Mouse (Mus musculus): Measurements from ENCODE around the gene Baiap2l1. TPM values are rescaled to one million over a fixed set of nuclear protein-coding genes. Genes with fewer than 3 reads are reported as not detected.

The Baiap2l1 gene
- polyA plus RNA-seq, 1 experiment from 2014 or later = 11.0 TPM

GRCm38 (mm10) chr5:144245592-144245991, 112.3 kb downstream of the Baiap2l1 start:
- Histone ChIP-seq H3K4me1 (ENCODE audit: control insufficient read depth in 2 of 2, insufficient read depth in 2 of 2, low read length in 2 of 2) (peaks cover 5 to 13% of the 10 kb centered on the region in 2 experiments; a peak in 2 of 4 replicates), H3K27ac (replicated peaks in 1 of 2; ENCODE audit: control insufficient read depth in 1 of 2, insufficient read depth in 1 of 2, low read depth in 2 of 2, low read length in 2 of 2) (no peak overlapping the region), H3K9ac (ENCODE audit: low read length) (no peak overlapping the region), H3K4me2 (ENCODE audit: low read length) (no peak overlapping the region), H3K36me3 (ENCODE audit: control insufficient read depth, insufficient read depth, low read length) (no peaks in the 10 kb centered on the region), H3K4me3 (ENCODE audit: control insufficient read depth in 1 of 2, insufficient read depth in 1 of 2, low read depth in 1 of 2, low read length in 2 of 2) (no peak overlapping the region), H3K9me3 (ENCODE audit: control insufficient read depth, low read length) (no peaks in the 10 kb centered on the region), H3K27me3 (ENCODE audit: control insufficient read depth, insufficient read depth, low read length) (no peaks in the 10 kb centered on the region)
- WGBS = 64% methylated on average over 2 of the region's 2 CpGs
- ATAC-seq (ENCODE audit: insufficient number of reproducible peaks, insufficient read depth, low FRiP score, low read depth) = no peak

GRCm38 (mm10) chr5:144243901-144244487, 113.9 kb downstream of the Baiap2l1 start, which contains the start of gene Bri3:
Bri3 (plus strand) TSS chr5:144244437.
- Histone ChIP-seq H3K4me3 (ENCODE audit: control insufficient read depth in 1 of 2, insufficient read depth in 1 of 2, low read depth in 1 of 2, low read length in 2 of 2) (no peak within 1 kb of the TSS), H3K9ac (ENCODE audit: low read length) (no peak within 1 kb of the TSS), H3K4me2 (ENCODE audit: low read length) (no peak within 1 kb of the TSS), H3K4me1 (ENCODE audit: control insufficient read depth in 2 of 2, insufficient read depth in 2 of 2, low read length in 2 of 2) (peaks cover 5 to 13% of the 10 kb centered on the region in 2 experiments; a peak in 2 of 4 replicates), H3K27me3 (ENCODE audit: control insufficient read depth, insufficient read depth, low read length) (no peaks in the 10 kb centered on the region), H3K9me3 (ENCODE audit: control insufficient read depth, low read length) (no peaks in the 10 kb centered on the region), H3K27ac (replicated peaks in 1 of 2; ENCODE audit: control insufficient read depth in 1 of 2, insufficient read depth in 1 of 2, low read depth in 2 of 2, low read length in 2 of 2) (no peak within 1 kb of the TSS), H3K36me3 (ENCODE audit: control insufficient read depth, insufficient read depth, low read length) (no peaks in the 10 kb centered on the region)
- ATAC-seq (ENCODE audit: insufficient number of reproducible peaks, insufficient read depth, low FRiP score, low read depth) = no peak
- WGBS = 86% methylated on average over 7 of the region's 7 CpGs

DNA sequence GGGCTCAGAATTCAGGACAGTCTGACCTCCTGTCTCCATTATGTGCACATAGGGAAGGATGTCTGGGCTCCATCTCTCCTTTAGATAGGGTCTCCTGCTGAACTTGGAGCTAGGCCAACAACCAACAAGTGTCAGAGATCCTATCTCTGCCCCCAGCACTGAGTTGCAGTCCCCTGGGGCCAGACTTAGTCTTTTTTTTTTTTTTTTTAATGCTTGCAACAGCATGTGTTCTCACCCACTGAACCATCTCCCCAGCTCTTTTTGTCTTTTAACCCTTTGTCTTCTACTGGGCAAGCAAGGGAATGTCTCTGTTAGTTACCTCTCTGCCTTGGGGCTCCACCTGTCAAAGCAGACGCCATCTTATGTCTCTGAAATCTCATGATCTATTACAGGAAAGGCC, 118.9 kb downstream of the Baiap2l1 start:
- H3K27me3 ChIP-seq (ENCODE audit: control insufficient read depth, insufficient read depth, low read length) = no peaks in the 10 kb centered on the region
- H3K9me3 ChIP-seq (ENCODE audit: control insufficient read depth, low read length) = no peaks in the 10 kb centered on the region
- no peak overlapping the region for H3K9ac ChIP-seq (ENCODE audit: low read length)
- no peaks in the 10 kb centered on the region for H3K36me3 ChIP-seq (ENCODE audit: control insufficient read depth, insufficient read depth, low read length)
- no peak overlapping the region for H3K27ac ChIP-seq (replicated peaks in 1 of 2; ENCODE audit: control insufficient read depth in 1 of 2, insufficient read depth in 1 of 2, low read depth in 2 of 2, low read length in 2 of 2)
- ATAC-seq (ENCODE audit: insufficient number of reproducible peaks, insufficient read depth, low FRiP score, low read depth) = no peak
- H3K4me3 ChIP-seq (ENCODE audit: control insufficient read depth in 1 of 2, insufficient read depth in 1 of 2, low read depth in 1 of 2, low read length in 2 of 2) = no peak overlapping the region
- H3K4me1 ChIP-seq (ENCODE audit: control insufficient read depth in 2 of 2, insufficient read depth in 2 of 2, low read length in 2 of 2) = peaks cover 5 to 6% of the 10 kb centered on the region in 2 experiments; a peak in 1 of 4 replicates
- 79% methylated on average over 1 of the region's 1 CpGs for WGBS
- no peak overlapping the region for H3K4me2 ChIP-seq (ENCODE audit: low read length)

GRCm38 (mm10) chr5:144234714-144235113, 123.2 kb downstream of the Baiap2l1 start:
- Histone ChIP-seq H3K4me1 (ENCODE audit: control insufficient read depth in 2 of 2, insufficient read depth in 2 of 2, low read length in 2 of 2) (no peaks in the 10 kb centered on the region; a peak in 1 of 4 replicates), H3K9me3 (ENCODE audit: control insufficient read depth, low read length) (no peaks in the 10 kb centered on the region; the same call in 1 of the 2 replicates), H3K4me2 (ENCODE audit: low read length) (no peak overlapping the region), H3K36me3 (ENCODE audit: control insufficient read depth, insufficient read depth, low read length) (no peaks in the 10 kb centered on the region), H3K4me3 (ENCODE audit: control insufficient read depth in 1 of 2, insufficient read depth in 1 of 2, low read depth in 1 of 2, low read length in 2 of 2) (no peak overlapping the region), H3K27me3 (ENCODE audit: control insufficient read depth, insufficient read depth, low read length) (no peaks in the 10 kb centered on the region), H3K9ac (ENCODE audit: low read length) (no peak overlapping the region), H3K27ac (replicated peaks in 1 of 2; ENCODE audit: control insufficient read depth in 1 of 2, insufficient read depth in 1 of 2, low read depth in 2 of 2, low read length in 2 of 2) (no peak overlapping the region)
- ATAC-seq (ENCODE audit: insufficient number of reproducible peaks, insufficient read depth, low FRiP score, low read depth) = no peak; the same call in 1 of the 2 replicates
- 75% methylated on average over 7 of the region's 7 CpGs for WGBS

DNA sequence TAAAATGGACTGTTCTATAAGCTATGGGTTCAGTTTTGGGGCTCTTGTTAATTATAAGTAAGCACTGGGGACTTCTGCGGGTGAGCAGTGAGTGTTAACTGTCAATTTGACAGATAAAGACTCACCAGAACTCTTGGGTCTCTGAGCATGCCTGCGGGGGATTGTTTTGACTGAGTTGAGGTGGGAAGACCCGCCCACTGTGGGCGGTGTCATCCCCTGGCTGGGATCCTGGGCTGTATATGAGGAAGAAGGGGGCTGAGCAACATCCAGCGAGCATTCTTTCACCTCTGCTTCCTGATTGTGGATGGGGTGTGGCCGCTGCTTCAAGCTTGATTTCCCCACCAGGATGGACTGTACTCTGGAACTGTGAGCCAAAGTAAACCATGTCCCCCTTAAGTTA, 123.7 kb downstream of the Baiap2l1 start:
- no peak overlapping the region for H3K9ac ChIP-seq (ENCODE audit: low read length)
- WGBS = 57% methylated on average over 6 of the region's 6 CpGs
- H3K9me3 ChIP-seq (ENCODE audit: control insufficient read depth, low read length) = no peaks in the 10 kb centered on the region; the same call in 1 of the 2 replicates
- no peaks in the 10 kb centered on the region for H3K27me3 ChIP-seq (ENCODE audit: control insufficient read depth, insufficient read depth, low read length)
- H3K36me3 ChIP-seq (ENCODE audit: control insufficient read depth, insufficient read depth, low read length) = no peaks in the 10 kb centered on the region
- H3K4me3 ChIP-seq (ENCODE audit: control insufficient read depth in 1 of 2, insufficient read depth in 1 of 2, low read depth in 1 of 2, low read length in 2 of 2) = no peak overlapping the region
- no peaks in the 10 kb centered on the region; a peak in 1 of 4 replicates for H3K4me1 ChIP-seq (ENCODE audit: control insufficient read depth in 2 of 2, insufficient read depth in 2 of 2, low read length in 2 of 2)
- ATAC-seq (ENCODE audit: insufficient number of reproducible peaks, insufficient read depth, low FRiP score, low read depth) = no peak
- no peak overlapping the region for H3K4me2 ChIP-seq (ENCODE audit: low read length)
- H3K27ac ChIP-seq (replicated peaks in 1 of 2; ENCODE audit: control insufficient read depth in 1 of 2, insufficient read depth in 1 of 2, low read depth in 2 of 2, low read length in 2 of 2) = no peak overlapping the region

DNA sequence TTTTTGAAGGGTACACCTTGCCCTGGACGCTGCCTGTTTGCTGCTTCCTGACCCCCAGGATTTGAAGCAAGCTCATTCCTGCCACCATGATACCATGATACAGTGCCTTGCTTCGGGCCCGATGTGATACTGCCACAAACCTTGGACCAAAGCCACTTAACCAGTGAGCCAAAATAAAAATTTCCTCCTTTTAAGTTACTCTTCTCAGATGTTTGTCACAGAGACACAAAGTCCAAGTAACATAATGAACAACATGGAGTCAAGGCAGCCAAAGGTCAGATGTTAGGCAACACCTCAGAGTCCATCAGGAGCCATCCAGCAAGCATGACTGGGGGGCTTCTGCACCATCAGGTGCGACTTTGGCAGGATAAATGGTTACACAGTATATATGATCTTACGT, 125.4 kb downstream of the Baiap2l1 start:
- no peak for ATAC-seq (ENCODE audit: insufficient number of reproducible peaks, insufficient read depth, low FRiP score, low read depth)
- no peak overlapping the region for H3K4me3 ChIP-seq (ENCODE audit: control insufficient read depth in 1 of 2, insufficient read depth in 1 of 2, low read depth in 1 of 2, low read length in 2 of 2)
- no peaks in the 10 kb centered on the region for H3K36me3 ChIP-seq (ENCODE audit: control insufficient read depth, insufficient read depth, low read length)
- H3K4me1 ChIP-seq (ENCODE audit: control insufficient read depth in 2 of 2, insufficient read depth in 2 of 2, low read length in 2 of 2) = no peaks in the 10 kb centered on the region
- no peaks in the 10 kb centered on the region for H3K27me3 ChIP-seq (ENCODE audit: control insufficient read depth, insufficient read depth, low read length)
- 82% methylated on average over 5 of the region's 5 CpGs for WGBS
- no peak overlapping the region for H3K27ac ChIP-seq (replicated peaks in 1 of 2; ENCODE audit: control insufficient read depth in 1 of 2, insufficient read depth in 1 of 2, low read depth in 2 of 2, low read length in 2 of 2)
- H3K4me2 ChIP-seq (ENCODE audit: low read length) = no peak overlapping the region
- H3K9ac ChIP-seq (ENCODE audit: low read length) = no peak overlapping the region
- no peaks in the 10 kb centered on the region; the same call in 1 of the 2 replicates for H3K9me3 ChIP-seq (ENCODE audit: control insufficient read depth, low read length)

DNA sequence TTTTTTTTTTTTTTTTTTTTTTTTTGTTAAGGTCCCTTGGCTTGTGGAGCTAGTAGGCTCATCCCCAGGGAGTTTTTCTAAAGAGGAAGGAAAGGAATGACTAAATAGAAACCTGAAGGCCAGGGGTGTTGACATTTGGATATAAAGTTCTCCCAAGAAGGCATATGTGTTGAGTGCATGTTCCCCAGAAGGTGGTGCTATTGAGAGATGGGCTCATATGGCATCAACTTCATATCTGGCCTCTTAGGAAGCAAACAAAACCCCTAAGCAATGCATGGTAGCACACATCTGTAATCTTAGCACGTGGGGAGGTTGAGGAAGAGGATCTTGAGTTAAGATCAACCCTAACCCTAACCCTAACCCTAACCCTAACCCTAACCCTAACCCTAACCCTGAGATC, 126.5 kb downstream of the Baiap2l1 start:
- Histone ChIP-seq H3K27me3 (ENCODE audit: control insufficient read depth, insufficient read depth, low read length) (no peaks in the 10 kb centered on the region), H3K4me3 (ENCODE audit: control insufficient read depth in 1 of 2, insufficient read depth in 1 of 2, low read depth in 1 of 2, low read length in 2 of 2) (no peak overlapping the region), H3K36me3 (ENCODE audit: control insufficient read depth, insufficient read depth, low read length) (no peaks in the 10 kb centered on the region), H3K4me1 (ENCODE audit: control insufficient read depth in 2 of 2, insufficient read depth in 2 of 2, low read length in 2 of 2) (no peaks in the 10 kb centered on the region), H3K9me3 (ENCODE audit: control insufficient read depth, low read length) (peaks cover 3% of the 10 kb centered on the region; the same call in 1 of the 2 replicates), H3K27ac (replicated peaks in 1 of 2; ENCODE audit: control insufficient read depth in 1 of 2, insufficient read depth in 1 of 2, low read depth in 2 of 2, low read length in 2 of 2) (no peak overlapping the region), H3K9ac (ENCODE audit: low read length) (no peak overlapping the region), H3K4me2 (ENCODE audit: low read length) (no peak overlapping the region)
- WGBS = 58% methylated on average over 1 of the region's 1 CpGs
- ATAC-seq (ENCODE audit: insufficient number of reproducible peaks, insufficient read depth, low FRiP score, low read depth) = no peak

- Histone ChIP-seq H3K27ac (replicated peaks in 1 of 2; ENCODE audit: control insufficient read depth in 1 of 2, insufficient read depth in 1 of 2, low read depth in 2 of 2, low read length in 2 of 2) (no peak overlapping the region), H3K4me3 (ENCODE audit: control insufficient read depth in 1 of 2, insufficient read depth in 1 of 2, low read depth in 1 of 2, low read length in 2 of 2) (no peak overlapping the region), H3K36me3 (ENCODE audit: control insufficient read depth, insufficient read depth, low read length) (no peaks in the 10 kb centered on the region), H3K4me1 (ENCODE audit: control insufficient read depth in 2 of 2, insufficient read depth in 2 of 2, low read length in 2 of 2) (no peaks in the 10 kb centered on the region), H3K9me3 (ENCODE audit: control insufficient read depth, low read length) (peaks cover 3% of the 10 kb centered on the region; the same call in 1 of the 2 replicates), H3K27me3 (ENCODE audit: control insufficient read depth, insufficient read depth, low read length) (no peaks in the 10 kb centered on the region), H3K4me2 (ENCODE audit: low read length) (no peak overlapping the region), H3K9ac (ENCODE audit: low read length) (no peak overlapping the region)
- ATAC-seq (ENCODE audit: insufficient number of reproducible peaks, insufficient read depth, low FRiP score, low read depth) = no peak
- WGBS = 88% methylated on average over 7 of the region's 7 CpGs
These were observed 127.7 kb downstream of the Baiap2l1 start for GRCm38 (mm10) chr5:144230216-144230615.

Measured in heart, embryonic 14.5 days (tissue).